18 mouse cellular contexts compared by ENCODE assay signal in genomic region chr9:111103293-111103692, GRCm38 (mm10).
"Had no signal": no experiment of that assay in that cellular context is flagged by ENCODE, and none has a peak within 500 bp of the region (broad histone marks: within the 10 kb centered on the region; RNA-seq: fewer than 3 reads in every experiment).

No protein-coding gene starts in this region.

- H3K36me3 ChIP-seq: midbrain, embryonic 10.5 days; midbrain, embryonic 12.5 days; neural tube, embryonic 13.5 days; neural tube, embryonic 15.5 days had no signal

- H3K27me3 ChIP-seq: midbrain, embryonic 12.5 days; neural tube, embryonic 13.5 days; neural tube, embryonic 15.5 days had no signal

- H3K9ac ChIP-seq: liver, embryonic 14.5 days; lung, embryonic 14.5 days; midbrain, embryonic 12.5 days; neural tube, embryonic 13.5 days; neural tube, embryonic 15.5 days had no signal

- DNase-seq: lung, adult 18-20 months; lung, embryonic 14.5 days; lung, postnatal 10 days; lung, postnatal 4 days; midbrain, embryonic 14.5 days; retina, postnatal 1 day; right cerebral cortex, adult 18-20 months; right cerebral cortex, postnatal 14 days; thymus, adult 18-20 months; thymus, postnatal 14 days; thymus, postnatal 36 days had no signal

- H3K9me3 ChIP-seq: midbrain, embryonic 10.5 days; midbrain, embryonic 12.5 days; neural tube, embryonic 13.5 days; neural tube, embryonic 15.5 days had no signal

- H3K4me3 ChIP-seq: midbrain, embryonic 10.5 days; midbrain, embryonic 12.5 days; myocyte; neural tube, embryonic 13.5 days; neural tube, embryonic 15.5 days had no signal

- ATAC-seq: midbrain, embryonic 16.5 days had no signal

- H3K4me1 ChIP-seq: midbrain, embryonic 10.5 days; midbrain, embryonic 12.5 days; neural tube, embryonic 13.5 days; neural tube, embryonic 15.5 days had no signal

- H3K27ac ChIP-seq: liver, embryonic 14.5 days; midbrain, embryonic 10.5 days; midbrain, embryonic 12.5 days; neural tube, embryonic 13.5 days; neural tube, embryonic 15.5 days had no signal

- H3K4me2 ChIP-seq: lung, embryonic 14.5 days; midbrain, embryonic 12.5 days; neural tube, embryonic 13.5 days; neural tube, embryonic 15.5 days had no signal
